Mouse (Mus musculus): ENCODE results near the gene Rab22a.

DNA sequence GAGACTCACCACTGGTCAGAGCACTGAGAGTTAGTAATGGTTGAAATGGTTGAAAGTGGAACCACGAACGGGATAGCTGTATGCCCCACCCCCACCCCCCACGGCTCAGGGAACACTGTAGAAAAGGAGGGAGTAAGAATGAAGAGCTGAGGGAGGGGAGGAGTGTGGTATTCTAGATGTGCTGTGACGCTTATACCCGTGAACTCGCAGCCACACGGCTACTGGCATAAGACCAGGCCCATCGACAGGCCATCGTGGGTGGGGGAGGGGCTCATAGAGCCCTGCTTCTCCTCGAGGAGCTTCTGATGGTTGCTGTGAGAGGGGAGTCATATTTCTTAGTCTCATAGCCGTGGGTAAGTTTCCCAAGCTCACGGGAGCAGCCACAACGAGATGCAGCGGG, 64.8 kb downstream of the Rab22a start:
- TF ChIP-seq CTCF (conservative IDR thresholded peaks at IDR 0.05; ENCODE audit: low read length) (no peak), POU5F1 (IDR thresholded peaks at IDR 0.05; ENCODE audit: borderline replicate concordance, low read length) (no peak), NANOG (IDR thresholded peaks at IDR 0.05; ENCODE audit: borderline replicate concordance, low read length) (no peak)

All from E14TG2a.4 (cell line).